Mouse (Mus musculus) G1E (cell line): ENCODE data around the gene Epha2.

Experiments used
- CTCF ChIP-seq: IDR thresholded peaks from 2 replicates; pipeline ENCODE4 v1.5.1; 2012; ENCODE audit warnings: low read depth, low read length, inconsistent platforms, mixed read lengths
- GATA1 ChIP-seq: IDR thresholded peaks from 2 replicates; pipeline ENCODE4 v1.6.1; 2012; ENCODE audit warnings: borderline replicate concordance, low read length, inconsistent platforms, mixed read lengths
- GATA2 ChIP-seq: IDR thresholded peaks from 2 replicates; pipeline ENCODE4 v1.6.1; 2012; ENCODE audit warnings: low read depth, low read length, inconsistent platforms, borderline replicate concordance
- TAL1 ChIP-seq: conservative IDR thresholded peaks from 2 replicates; pipeline ENCODE4 v1.6.1; 2012; ENCODE audit warnings: low read depth, low read length, inconsistent platforms, mixed read lengths

- no peak for TF ChIP-seq CTCF
- TF ChIP-seq GATA1 = no peak
- TF ChIP-seq GATA2 = no peak
- no peak for TF ChIP-seq TAL1
Observed at GRCm38 (mm10) chr4:141313924-141314323, 12.9 kb downstream of the Epha2 start.
